Mouse (Mus musculus) hindlimb bud, embryonic 11.5 days (tissue): ENCODE data around the gene Exosc3.
A peak's percentile ranks its signal among the peaks of the same experiment; 100 is the strongest.

Source experiments
- DNase-seq: peaks from one replicate; pipeline ENCODE4 v3.0.0-alpha.2; 2012; ENCODE audit warnings: low read depth, low spot score; ENCODE audit errors: extremely low spot score

The Exosc3 gene

DNA sequence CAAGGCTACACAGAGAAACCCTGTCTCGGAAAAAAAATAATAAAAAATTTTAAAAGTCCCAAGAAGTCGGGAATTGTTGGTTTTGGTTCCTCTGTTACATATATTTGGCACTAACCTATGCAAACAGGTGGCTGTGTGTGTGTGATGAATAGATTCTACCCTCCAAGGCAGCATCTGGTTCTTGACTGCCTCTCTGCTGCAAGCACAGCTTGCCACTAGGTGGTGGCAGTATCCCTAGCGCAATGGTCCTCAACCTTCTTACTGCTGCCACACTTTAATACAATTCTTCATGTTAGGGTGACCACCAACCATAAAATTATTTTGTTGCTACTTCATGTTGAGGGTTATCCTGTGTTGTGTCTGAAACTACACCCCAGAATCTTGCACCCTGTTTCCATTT is 56.2 kb downstream of the Exosc3 start:
- DNase-seq = no peak

DNA sequence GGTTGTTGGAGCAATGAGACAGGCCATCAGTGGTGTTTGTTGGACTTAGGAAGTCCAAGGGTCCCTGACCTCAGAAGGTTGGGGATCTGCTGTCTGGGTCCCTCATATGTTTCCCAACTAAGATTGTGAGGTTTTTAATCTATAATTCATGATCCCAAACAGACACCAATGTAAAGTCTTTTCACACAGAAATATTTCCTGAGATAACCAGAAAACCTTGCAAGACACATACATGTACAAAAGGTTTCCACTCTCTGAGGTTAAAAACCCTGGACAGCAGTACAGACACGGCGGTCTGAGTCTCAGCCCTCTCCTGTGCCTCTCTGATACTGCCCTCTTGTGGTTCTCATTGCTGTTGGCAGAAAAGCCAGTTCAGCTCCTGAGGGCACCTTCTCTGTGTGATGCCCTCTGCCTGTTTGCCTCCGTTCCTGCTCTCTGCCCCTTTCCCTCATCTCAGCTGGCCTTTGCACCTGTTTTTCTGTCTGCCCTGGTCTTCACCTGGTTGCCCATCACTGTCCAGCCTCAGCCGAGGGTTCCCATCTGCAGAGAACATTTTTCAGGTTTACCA is 62.5 kb downstream of the Exosc3 start:
- peak; percentile 24 for DNase-seq

DNA sequence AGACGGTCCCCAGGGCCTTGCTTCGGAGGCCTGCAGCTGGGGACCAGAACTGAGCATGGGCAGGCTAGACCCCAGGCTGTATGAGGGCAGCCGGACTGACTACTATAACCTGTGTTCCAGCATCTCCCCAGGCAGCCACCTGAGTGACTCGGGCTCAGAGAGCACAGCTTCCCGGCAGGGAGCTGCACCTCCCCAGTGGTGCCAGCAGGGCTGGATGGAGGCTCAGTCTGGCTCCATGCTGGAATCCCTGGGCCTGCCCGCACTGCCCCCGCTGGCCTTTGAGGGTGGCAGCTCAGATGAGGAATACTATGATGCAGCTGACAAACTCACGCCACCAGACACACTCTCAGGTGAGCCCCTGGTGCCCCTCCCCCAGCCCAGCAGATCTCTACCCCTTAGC is 63.2 kb downstream of the Exosc3 start:
- no peak for DNase-seq

DNA sequence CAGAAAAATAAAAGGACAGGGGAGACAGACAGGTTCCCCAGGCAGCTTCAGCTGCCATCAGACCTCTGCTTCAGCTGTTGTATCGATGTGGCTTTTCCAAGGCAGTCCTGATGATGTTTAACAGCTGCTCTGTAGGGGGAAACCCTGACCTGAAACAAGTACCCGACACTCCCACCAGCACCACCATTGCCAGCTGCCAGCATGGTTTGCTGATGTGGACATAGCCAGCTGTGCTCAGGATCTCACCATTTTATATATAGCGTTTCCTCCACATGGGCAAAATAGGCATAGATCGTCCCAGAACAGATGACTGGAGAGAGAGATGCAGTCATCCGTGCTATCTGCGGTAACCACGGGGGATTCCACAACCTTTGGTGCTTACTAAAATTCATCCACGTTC is 66.8 kb downstream of the Exosc3 start:
- DNase-seq = no peak

DNA sequence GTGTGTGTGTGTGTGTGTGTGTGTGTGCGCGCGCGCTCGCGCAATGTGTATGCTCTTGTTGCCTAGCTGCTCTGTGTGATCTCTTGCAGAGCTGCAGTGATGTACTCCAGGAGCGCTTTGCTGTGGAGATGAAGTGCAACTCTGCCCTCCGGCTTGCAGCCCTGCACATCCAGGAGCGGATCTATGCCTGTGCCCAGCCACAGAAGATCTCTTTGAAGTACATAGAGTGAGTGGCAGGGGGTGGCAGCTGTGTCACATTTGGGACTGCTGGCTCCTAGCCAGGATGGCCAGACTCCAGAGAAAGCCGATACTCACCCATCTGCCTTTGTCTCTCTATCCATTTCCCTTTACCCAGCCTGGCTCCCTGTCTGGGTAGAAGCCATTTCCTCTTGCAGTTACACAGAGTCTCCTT is 71.5 kb downstream of the Exosc3 start:
- DNase-seq = no peak

DNA sequence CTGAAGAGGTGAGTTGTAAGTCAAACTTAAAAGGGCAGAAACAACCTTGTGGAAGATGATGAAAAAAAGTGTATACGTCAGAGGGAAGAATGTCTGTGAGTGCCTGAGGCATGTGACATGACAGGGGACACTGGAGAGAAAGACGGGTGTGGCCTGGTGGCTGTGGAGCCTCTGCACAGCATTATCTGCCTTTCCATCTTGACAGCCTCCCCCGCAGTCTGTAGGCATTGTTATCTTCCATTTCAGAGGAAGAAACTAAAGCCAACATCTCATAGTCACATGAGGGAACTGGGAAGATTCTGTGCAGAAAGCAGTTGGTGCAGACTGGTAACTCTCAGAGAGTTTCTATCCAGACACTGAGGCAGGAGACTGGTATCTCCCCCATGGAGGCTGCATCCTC is 74.6 kb downstream of the Exosc3 start:
- no peak for DNase-seq
